Mouse (Mus musculus) naive thymus-derived CD4-positive, alpha-beta T cell, adult 2 months (primary cell): Measurements from ENCODE around the gene Ptprt.

Experiments
- DNase-seq: peaks from one replicate; pipeline ENCODE4 v3.0.0-alpha.2; 2011; ENCODE audit warnings: low read depth

Gene Ptprt

DNA sequence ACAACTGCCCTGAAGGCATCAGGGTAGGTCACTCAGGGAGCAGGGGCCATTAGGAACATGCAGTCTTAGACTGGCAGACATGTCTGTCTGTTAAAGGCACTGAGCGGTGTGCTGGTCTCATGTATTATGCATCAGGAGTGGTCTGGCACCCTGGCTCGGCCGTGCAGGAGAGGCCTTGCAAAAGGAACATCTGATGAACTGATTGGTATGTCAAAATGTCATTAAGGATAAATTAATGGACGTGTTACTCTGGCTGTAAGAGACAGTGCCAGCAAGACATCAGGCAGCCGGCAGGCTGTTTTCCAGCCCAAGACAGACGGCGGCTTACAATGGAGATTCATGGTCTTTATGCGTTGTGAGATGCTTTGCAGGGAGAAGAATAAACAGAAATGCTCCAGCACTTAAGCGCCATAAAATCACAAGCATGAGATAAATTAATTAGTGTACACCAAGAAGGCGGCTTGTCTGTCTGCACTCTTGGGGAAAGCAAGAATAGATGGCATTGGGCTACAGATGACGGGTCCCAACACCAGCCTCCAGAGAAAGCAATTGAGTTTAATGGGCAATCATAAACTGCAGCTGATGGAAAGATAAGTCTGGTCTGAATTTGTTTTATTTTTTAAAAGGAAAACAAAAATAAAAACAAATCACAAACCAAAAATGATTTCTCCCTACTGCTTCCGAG is 992.5 kb downstream of the Ptprt start:
- no peak for DNase-seq

DNA sequence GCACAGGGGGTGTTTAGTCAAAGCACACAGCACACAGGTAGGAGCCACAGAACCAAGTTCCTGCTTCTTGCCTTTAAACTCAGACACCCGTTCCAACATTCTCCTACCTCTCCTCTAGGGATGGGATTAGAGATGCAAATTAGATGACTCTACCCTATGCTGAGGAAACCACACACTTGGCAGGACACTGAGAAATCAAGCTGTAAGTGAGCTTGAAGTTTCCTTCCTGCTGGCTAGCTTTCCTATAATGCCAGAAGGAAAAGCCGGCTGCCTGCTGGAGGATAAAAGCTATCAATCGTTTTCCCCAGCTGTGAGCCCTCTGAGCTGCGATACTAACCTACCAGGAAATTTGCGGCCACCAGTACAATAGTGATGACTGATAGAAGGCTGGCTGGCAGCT is 999.0 kb downstream of the Ptprt start:
- no peak for DNase-seq

DNA sequence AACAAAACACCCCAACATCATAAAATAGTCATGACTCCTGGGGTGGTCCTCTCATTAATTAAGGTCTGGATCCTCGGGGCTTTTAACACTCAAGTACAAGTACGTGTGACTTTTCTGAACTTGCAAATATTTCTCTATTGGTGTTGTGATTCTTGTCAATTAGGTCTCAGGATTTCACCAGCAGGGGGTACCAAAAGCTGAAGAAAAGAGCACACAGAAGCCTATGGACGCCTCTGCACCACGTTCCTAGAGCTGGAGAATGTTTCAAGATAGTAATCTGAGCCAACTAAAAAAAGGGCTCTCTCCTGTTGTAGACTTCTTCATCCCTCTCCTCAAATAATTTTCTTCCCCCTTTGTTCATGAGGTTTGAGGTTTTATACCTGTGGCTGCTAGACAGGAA is 1000.1 kb downstream of the Ptprt start:
- DNase-seq: no peak

DNA sequence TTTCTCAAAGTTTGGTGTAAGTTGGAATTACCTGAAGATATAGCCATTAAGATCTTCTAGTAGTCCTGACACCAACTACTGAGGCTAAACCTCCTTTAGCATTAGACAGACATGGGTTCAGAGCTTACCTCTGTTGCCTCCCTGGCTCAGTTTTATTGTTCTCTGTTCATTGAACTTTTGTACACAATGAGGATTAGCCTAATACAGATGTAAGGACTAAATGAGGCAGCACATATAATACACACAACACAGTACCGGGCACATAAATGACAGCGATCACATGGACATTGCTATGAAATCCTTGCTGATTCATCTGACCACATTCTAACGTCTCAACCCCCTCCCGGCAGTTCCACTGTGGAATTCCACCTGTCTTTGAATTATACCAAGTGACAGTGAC is 1003.9 kb downstream of the Ptprt start:
- DNase-seq: no peak

DNA sequence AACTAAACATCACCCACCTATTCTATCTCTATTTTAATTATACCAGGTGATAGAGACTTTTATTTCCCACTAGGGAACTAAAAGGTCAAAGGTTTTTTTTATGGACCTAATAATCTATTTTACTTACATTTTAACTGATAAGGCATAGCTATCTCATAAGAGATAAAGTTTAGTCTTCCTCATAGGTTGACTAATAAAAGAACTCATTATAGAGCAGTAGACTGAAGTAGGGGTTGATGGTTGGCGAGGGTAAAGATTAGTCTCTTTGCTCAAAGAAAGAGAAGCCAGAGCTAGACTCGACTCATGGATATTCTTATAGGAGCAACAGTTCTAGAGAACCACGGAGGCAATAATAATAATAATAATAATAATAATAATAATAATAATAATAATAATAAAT is 1004.3 kb downstream of the Ptprt start:
- DNase-seq: no peak

DNA sequence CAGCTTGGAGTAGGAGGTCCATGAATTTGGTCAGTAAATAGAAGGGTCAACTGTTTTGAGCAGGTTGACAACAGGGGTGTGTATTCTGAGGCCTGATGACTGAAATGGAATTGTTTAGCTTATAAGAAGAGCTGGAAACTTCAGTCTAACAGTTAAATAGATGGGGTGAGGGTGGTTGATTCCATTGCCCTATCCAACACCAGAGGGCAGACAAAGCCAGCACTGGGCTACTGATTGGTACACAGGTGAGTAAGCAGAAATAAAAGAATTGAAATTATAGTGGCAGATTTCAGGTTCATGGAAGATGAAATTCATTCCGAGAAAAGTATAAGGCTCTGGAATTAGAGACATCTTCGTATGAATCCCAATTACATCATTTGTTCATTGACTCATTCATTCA is 1020.1 kb downstream of the Ptprt start:
- no peak for DNase-seq

DNA sequence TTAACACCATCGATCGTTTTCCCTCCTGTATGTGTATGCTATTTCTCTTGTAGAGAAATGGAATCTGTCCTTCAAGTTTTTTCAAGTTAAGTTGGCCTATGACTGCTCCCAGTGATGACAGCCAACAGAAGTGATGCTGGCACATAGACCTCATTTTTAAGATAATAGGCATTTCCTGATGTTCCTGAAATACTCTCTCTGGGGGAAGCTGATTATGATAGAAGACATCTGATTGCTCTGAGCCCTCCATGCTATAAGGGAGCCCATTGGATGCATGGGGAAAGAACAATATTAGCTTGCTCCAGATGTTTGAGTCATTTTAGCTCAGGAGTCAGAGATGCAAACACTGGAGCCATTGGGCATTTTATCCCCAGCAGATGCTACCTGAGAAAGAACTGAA is 1026.9 kb downstream of the Ptprt start:
- DNase-seq: no peak

DNA sequence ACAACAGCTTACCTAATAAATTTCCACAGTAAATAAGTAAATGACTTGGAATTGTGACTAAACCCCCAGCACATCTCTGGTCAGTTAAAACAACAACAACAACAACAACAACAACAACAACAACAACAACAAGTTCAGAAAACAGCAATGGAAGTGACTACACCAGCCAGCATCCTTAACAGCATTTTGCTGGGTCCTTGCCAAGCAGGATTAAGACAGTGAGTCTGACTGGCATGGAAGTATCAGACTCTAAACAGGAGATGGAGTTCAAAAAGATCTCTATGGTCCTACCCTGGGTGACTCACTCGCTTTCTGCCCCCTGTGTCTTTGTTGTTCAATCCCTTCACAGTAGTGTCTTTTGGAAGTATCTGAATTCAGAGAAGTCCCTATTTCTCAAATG is 1035.1 kb downstream of the Ptprt start:
- no peak for DNase-seq

DNA sequence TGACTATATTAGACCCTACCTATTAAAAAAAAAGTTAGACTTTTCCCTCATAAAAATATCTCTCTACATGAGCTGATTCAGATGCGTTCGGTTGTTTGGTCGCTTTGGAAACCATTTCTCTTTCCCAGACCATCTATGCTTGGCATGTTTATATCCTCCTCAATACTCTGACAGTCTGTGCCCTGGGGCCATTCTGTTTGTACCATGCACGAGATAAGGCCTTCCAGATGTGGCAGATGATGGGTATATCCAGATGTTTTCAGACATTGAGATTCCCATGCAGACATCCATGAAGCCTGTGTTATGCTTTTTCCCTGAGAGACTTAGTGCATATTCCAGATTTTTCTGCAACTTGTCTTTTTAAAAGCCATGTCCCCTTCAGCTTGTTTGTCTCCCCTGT is 1052.5 kb downstream of the Ptprt start:
- no peak for DNase-seq

DNA sequence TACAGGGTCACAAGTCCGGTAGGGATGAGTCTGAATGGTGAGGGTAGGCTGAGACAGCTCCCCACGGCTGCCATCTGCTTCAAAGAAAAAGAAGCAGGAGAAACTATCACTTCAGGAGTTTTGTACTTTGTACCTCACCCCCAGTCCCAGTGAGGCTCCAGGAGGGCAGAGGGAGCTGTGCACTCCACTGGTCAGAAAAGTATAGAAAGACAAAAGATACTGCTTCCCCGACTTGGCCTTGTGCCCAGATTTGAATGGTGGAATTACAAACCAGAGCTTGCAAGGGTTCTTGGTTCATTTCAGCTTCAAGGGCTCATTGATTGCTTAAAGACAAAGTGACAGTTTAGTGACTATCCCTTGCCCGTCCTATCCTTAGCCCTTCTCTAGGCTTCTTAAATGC is 1053.6 kb downstream of the Ptprt start:
- no peak for DNase-seq

DNA sequence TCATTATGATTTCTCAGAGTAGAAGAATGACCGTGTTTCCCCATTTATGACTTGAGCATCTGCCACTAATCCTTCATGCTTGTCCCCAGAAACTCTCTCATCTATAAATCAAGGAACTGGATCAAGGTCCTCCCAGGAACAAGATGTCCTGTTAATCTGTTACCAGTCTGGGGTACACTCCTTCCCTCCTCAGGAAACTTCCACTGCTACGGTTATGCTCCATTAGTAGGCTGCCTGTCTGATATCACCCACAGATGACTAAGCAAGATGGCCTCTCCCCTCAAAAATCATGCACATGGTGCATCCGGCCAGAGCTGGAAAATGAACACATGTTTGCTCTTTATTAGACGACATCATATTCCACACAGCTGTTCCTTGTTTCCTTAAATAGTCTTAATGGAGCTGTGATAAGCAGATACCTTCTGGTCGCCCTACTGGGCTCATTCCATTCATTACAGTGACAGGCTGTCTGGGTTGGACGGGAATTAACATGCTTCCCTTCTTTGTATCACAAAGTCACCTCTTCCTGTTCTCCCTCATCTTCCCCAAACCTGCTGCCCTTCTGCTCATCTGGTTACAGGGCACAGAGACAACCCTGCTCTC is 1060.6 kb downstream of the Ptprt start:
- no peak for DNase-seq

DNA sequence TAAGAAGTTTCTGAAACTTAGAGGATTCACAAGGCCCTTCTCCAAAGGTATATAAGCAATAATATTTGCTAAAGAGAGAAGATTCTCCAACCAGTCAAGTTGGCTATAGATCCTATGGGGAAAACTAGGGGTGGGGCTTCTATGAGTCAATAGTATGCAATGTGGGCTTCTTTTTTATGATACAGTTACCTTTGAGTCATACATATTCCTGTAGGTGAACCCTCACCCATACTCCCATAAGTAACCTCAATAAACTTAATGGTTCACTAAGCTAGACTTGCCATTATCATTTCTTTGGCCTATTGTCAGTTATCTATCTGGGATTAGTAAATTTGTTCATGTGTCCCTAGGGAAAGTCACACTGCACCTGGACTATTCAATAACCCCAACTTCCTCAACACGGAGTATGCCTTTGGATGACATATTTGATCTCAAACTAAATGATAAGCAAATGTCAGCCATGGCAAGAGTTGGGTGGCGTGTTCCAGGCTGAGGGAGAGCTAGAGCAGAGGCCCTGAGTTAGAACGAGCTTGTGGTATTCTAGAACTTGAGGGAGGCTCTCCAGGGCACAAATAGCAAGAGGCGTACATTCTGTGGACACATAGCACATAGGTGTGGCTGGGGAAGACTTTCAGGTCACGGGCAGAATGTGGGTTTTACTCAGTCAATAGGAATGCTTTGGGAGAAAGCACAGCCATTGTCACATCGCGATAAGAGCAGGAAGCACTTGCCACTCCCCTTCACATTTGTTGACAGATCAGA is 1067.4 kb downstream of the Ptprt start:
- no peak for DNase-seq

DNA sequence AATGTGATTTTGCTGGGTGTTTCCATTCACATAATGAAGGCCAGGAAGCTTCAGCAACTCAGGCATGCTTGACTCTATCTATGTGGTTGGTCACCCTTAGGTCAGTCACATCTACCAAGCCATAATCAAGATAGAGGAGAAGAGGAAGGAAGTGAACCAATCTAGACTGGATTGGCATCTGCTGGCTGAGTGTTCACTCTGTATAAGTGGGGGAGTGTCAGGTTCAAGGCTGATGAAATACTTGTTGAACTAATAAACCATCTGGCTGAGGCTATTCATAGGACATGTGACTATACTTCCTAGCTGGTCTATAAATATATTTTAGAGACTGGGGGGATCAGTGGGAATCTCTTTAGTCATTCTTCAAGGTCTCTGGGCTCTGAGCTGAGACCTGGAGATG is 1086.5 kb downstream of the Ptprt start:
- no peak for DNase-seq

DNA sequence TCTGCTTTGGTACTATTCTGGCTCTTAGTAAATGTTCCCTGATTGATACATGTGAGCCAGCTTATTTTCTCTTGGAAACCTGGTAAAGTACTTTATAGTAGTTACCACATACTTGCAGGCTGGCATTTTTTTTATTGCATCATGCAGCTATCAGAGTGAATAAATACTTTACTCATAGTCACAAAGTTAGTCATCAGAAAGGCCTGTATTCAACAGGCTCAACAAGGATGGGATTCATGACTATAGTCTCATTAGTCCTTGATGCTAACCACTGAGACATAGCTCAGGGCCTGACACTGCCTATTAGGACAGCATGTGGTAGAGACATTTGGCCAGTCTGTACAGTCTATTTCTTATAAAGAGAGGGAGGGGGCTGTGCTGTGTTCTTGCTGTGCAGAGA is 1088.7 kb downstream of the Ptprt start:
- DNase-seq: no peak

DNA sequence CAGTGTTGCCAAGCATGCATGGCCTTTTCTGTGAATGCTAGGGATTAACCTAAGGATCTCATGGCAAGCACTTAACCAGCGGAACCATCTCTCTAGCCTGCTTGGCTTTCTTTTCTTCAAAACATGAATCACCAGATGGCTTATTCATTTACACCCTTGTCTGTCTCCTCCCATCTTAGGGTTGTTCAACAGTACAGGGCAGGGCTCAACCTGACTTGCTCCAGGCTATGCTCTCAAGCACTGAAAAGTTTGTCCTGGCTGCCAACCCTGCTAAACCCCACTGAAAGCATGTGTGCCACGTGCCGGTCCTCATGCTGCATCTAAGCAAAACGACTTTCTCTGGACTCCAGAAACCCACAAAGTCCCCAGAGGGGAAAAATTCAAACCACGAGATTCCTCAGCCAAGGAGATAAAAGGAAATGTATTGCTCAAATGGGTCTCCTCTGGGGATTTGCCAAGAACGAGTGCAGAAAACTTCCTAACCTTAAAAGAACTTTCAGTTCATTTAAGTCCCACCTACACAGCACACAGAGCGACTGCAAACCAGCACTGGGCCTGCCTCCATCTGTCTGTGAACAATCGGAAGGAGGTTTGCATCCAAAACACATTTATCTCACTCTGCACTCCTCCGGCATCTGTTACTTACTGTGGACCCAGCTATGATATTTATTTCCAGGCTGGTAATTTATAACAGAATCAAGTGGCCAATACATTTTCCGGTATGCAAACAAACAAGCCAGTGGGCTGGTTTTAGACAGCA is 1090.5 kb downstream of the Ptprt start:
- DNase-seq: no peak

DNA sequence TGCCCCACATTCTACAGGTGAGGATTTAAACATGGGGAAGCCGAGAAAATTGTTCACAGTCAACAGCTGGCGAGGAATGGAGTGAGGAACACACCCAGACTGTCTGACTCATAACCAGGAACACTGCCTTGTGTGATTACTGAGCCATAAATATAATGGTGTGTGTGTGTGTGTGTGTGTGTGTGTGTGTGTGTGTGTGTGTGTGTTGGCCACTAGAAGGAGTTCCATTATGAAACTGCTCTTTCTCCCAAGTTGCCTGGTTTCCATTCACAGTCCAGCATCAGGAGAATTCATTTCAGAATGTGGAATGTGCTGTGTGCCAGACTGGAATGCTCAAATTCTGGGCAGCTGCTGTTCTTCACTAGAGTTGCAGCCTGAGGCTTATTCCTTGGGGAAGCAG is 1099.4 kb downstream of the Ptprt start:
- no peak for DNase-seq

DNA sequence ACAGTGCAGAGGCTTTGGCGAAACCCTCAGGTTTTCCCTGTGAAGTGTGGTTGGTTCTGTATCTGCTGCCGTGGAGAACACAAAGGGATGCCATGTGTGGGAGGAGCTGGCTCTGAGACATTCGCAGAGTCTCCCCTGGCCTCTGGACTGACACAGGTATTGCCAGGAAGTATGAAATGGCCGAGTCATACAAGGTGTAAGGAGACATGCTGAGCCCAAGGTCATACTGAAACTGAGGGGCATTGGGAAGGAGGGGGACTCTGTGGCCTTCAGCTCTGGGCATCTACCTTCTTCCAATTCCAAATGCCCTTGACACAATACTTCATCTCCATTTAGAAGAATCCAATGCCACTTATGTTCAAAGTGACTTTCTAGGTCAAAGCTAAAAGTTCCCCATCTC is 1103.1 kb downstream of the Ptprt start:
- DNase-seq: no peak

DNA sequence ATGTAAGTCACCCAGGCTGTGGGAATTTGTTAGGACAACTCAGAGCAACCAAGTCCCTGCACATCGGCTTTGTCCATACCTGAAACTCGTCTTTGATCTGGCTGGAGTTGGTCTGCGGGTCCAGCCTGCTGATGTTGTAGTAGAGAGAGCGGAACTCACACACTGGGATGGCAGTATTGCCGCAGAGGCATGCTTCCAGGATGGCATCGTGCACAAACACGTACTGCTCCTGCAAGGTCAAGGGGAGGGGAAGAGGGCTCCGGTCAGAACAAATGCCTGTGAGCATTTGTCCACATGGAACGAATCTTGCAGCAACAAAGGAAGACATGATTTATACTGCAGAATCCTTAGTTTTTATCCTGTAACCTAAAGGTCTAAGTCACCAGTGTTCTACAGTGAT is 1107.3 kb downstream of the Ptprt start:
- DNase-seq: no peak

DNA sequence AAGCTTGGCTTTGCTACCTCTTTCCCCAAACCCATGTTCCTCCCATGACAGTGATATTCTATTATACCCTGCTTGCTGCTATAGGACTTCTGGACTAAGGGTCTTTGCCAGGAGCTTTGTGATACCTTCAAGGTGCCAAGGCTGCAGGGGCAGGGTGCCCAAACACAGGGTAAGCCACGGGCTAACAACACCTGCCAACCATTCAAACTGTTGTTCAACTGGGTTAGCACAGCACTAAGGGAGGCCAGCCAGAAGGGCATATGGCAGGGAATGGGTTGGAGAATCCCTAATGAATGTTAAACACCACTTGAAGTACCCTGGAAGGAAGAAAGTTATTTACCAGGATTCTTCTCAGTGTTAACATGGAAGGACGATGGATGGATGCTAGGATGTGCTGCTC is 1108.9 kb downstream of the Ptprt start:
- no peak for DNase-seq

DNA sequence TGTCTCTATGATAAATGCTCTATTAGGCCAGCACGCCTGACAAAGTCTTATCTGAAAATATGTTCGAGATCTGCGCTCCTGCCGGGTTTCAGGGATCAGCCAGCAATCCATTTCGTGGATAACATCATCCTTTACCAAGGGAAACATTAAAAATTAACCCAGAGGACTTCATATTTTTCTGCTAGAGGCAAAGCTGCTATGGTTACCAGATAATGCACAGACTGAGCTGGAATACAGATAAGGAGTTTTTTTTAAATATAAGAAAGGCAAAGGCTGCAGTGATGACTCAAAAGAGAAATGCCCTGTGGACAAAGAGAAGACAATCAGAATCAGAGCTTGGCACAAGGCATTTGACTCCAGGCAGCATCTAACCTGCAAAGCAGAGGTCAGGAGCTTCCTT is 1111.4 kb downstream of the Ptprt start:
- no peak for DNase-seq

DNA sequence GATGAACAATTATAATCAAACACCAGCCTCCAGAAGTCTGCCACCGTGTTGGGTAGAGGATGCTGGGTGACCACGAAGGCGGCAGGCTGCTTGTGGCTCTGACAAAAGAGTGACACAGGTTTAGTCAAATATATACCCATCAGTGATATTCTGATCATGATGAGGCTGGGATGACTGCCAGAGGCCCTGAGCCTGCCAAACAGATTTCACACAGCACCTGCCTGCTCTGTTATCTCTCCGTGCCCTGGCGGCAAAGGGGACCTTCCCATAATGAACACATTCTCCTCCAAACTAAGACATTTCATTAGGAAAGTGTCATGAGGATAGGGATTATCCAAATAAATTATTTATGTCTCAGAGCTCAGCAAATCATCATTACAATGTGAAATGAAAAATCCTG is 1113.6 kb downstream of the Ptprt start:
- DNase-seq: no peak

DNA sequence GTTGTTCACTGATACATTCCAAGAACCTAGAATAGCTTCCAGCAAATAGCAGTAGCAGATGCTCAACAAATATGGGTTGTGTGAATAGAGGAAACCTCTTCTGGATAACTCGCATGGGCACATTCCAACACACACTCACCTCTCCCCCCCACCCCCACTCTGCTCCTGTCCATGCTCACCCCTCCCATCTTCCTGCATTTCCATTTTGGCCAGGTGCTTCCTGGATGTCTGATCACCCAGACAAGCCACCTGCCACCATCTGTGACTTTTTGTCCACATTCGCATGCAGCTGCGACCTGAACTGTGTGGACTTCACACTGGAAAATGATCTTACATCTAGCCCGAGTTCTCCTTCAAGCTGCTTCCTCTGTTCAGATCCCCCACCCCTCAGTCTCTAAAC is 1115.5 kb downstream of the Ptprt start:
- no peak for DNase-seq

DNA sequence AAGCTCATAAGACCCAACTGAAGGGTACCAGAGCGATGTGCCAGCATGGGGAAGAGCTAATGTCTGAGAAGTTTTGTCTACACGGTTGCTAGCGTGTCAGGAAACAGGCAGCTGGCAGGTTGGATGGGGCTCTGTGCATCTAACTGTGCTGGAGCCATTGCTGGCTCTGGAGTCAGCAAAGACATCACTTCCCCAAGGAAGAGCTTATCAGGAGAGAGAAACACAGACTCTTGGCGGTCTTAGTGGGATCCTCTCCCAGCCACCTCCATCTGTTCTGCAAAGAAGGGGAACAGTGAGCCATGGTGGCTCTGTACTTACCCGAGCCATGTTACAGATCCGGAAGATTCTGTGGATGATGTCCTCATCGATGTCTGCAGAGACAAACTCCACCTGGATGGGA is 1126.8 kb downstream of the Ptprt start:
- DNase-seq: no peak
